Mouse (Mus musculus) MEL (cell line): ENCODE results near the gene Olfr1394.

ENCODE experiments used
- CTCF ChIP-seq, 3 experiments: IDR thresholded peaks in 2 of 3; conservative IDR thresholded peaks in 1 of 3; 2 replicates each; pipeline ENCODE4 v1.5.1; 2011 to 2012; ENCODE audit warnings: low read length in 3 of 3, low read depth in 2 of 3, mild to moderate bottlenecking in 2 of 3, improper control_type of control experiment in 1 of 3, inconsistent platforms in 1 of 3, mixed read lengths in 1 of 3, moderate library complexity in 1 of 3; ENCODE audit not compliant: control insufficient read depth in 1 of 3, insufficient read depth in 1 of 3, poor library complexity in 1 of 3, severe bottlenecking in 1 of 3
- JUND ChIP-seq: IDR thresholded peaks from 2 replicates; pipeline ENCODE4 v1.6.1; 2011; ENCODE audit warnings: low read depth, mild to moderate bottlenecking, improper control_type of control experiment, low read length
- POLR2A ChIP-seq, 2 experiments: IDR thresholded peaks; 2 replicates each; pipeline ENCODE4 v1.6.1; 2011 to 2012; ENCODE audit warnings: low read length in 2 of 2, mild to moderate bottlenecking in 2 of 2, control low read depth in 1 of 2, improper control_type of control experiment in 1 of 2, low read depth in 1 of 2, moderate library complexity in 1 of 2; ENCODE audit not compliant: control insufficient read depth in 1 of 2, insufficient read depth in 1 of 2, poor library complexity in 1 of 2
- RCOR1 ChIP-seq: IDR thresholded peaks from 2 replicates; pipeline ENCODE4 v1.6.1; 2012; ENCODE audit warnings: low read depth, mild to moderate bottlenecking, inconsistent platforms, low read length, improper control_type of control experiment
- TBP ChIP-seq: IDR thresholded peaks from 2 replicates; pipeline ENCODE4 v1.8.0; 2011; ENCODE audit warnings: low read depth, low read length, improper control_type of control experiment
- TCF12 ChIP-seq: IDR thresholded peaks from 2 replicates; pipeline ENCODE4 v1.6.1; 2014; ENCODE audit warnings: low read depth, mild to moderate bottlenecking, inconsistent platforms, low read length, improper control_type of control experiment, moderate library complexity
- UBTF ChIP-seq: IDR thresholded peaks from 2 replicates; pipeline ENCODE4 v1.6.1; 2012; ENCODE audit warnings: low read depth, mild to moderate bottlenecking, inconsistent platforms, low read length, improper control_type of control experiment, moderate library complexity, borderline replicate concordance; ENCODE audit not compliant: insufficient read depth

GRCm38 (mm10) chr11:49141974-49142373, 12.2 kb upstream of the Olfr1394 start, which contains the start of gene Olfr1395:
- TF ChIP-seq CTCF (IDR thresholded peaks at IDR 0.05 in 2 of 3, conservative IDR thresholded peaks at IDR 0.05 in 1 of 3; ENCODE audit: control insufficient read depth in 1 of 3, insufficient read depth in 1 of 3, low read depth in 2 of 3, low read length in 3 of 3, poor library complexity in 1 of 3, severe bottlenecking in 1 of 3) = no peak
- no peak for TF ChIP-seq UBTF
- no peak for TF ChIP-seq TBP
- no peak for TF ChIP-seq RCOR1
- no peak for TF ChIP-seq POLR2A (IDR thresholded peaks at IDR 0.05; ENCODE audit: control insufficient read depth in 1 of 2, insufficient read depth in 1 of 2, low read depth in 1 of 2, low read length in 2 of 2, poor library complexity in 1 of 2)
- no peak for TF ChIP-seq JUND
- TF ChIP-seq TCF12 = no peak
